Mouse (Mus musculus) fat pad, adult 2 months (tissue): ENCODE data around the gene Fyb2.

ENCODE experiments used
- DNase-seq: peaks from one replicate; pipeline ENCODE4 v3.0.0-alpha.2; 2011; ENCODE audit warnings: low read depth, low spot score; ENCODE audit errors: extremely low read depth

The Fyb2 gene

DNA sequence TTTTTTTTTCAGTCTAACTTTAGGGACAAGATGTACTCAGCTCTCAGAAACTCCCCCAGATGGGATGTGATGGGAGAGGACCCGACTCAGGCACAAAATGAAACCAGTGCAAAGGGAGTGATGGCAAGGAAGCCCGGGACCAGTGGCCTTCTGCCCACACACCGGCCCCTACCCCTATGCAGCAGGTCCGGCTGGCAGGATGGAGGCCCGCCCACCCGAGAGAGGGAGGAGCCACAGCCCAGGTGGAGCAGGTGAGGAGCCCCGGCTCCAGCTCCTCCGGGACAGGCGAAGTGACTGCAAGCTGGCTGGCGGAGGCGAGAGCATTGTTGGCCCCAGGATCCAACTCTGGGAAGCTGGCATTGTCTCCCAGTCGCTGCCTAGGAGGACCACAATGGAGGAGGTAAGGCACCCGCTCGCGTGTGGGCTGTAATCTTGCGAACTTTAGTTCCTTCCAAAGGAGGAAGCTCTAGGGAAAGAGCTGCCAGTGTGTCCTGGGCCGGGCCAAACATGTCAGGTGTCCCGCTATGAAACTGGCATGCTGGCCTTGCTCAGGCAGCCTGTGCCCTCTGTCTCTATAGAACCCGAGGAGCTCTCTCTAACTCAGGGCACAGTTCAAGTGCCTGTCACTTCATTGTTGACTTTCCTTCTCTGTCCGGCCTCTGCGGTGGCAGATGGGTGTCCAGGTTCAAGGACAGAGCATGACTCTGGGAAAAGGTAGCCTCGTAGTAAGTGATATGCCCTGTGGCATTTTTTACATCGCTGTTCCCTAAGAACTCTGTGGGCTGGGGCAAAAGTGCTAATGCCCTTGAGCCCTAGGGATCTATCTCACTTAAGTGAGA, at the start of gene Fyb2:
Gene Fyb2, plus strand, starts transcription at position 166 of the 839 bp plus-strand sequence.
- DNase-seq, result no peak

DNA sequence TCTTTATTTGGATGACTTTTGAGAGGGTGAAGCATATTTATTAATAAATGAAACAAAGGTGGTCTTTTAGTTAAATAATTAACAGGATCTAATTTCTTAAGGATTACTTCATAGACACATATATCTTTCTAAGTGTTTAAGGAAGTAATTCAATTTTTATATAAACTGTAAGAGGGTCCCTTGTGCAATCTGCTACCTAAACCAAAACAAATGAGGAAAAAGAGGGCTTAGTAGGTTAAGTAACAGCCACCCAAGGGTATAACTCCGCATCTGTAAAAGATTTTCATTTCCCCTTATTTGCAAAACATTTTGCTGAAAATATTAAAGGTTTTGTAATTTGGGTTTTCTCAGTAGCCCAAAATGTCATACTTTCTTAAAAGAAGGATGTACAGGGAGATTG, 48.9 kb upstream of the Fyb2 start:
- DNase-seq, result no peak

DNA sequence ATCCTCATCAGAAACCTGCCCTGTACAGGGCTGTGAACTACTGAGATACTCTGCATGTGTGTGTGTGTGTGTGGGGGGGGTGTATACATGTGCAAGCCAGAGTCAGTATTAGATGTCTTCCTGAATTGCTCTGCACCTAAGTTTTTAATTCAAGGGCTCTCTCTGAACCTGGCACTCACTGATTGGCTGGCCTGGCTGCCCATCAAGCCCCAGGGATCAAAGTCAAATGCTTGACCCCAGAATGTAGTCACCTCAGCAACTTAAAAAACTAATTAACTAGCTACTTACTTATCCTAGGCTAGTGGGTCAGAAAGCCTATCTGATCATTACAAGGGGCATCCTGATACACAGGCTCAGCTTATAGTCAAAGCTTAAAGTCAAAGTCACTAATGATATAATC, 43.7 kb upstream of the Fyb2 start:
- DNase-seq, result no peak

DNA sequence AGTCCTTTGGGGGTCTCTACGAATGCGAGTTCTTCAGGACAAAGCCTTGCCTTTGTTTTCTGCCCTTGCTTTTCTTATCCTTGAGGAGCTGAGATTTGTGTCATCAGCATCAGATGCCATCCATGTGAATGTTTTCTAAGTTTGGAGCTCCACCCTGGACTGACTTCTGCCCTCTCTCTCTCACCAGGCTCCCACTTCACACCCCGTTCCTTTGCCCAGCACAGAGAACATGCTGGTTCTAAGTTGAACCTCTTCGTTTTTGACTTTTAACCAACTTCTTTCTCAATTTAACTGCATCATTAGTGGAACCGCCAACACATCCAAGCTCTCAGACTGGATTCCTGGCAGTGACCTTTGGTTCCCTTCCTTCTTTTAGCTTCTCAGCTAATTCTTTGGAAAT, 43.1 kb upstream of the Fyb2 start:
- DNase-seq, result no peak

DNA sequence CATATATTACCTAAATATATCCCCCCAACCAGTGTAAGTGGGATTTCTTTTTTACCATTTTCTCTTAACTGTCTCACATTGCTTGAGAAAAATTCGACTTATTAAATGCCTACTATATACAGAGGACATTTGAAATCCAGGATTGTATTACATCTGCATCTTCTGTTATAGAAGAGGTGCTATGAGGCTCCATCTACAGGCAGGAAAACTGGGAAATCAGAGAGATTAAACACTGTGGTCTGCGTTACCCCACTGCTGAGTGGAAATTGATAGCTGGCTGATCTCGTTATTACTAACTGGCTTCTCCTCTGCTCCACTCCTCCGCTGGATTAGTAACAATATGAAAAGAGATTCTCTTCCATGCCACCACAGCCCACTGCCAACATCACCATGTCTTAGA, 37.4 kb upstream of the Fyb2 start:
- no peak for DNase-seq

DNA sequence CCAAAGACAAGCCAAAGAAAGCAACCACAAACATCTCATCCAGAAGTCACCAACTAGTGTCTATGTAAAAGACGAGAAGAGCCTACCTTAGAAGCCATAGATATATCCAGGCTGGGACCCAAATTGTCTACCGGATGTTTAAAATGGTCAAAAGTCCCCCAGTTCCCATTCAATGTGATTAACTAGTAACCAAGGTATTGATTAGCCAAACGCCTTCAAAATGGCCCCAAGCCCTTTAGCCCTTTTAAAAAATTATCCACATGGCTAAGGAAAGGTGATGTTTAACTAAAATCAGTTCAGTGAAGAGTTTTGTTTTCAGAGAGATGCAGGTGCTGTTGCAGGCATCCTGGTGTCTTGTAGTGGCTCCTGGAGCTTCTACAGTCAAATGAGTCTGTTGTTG, 36.9 kb upstream of the Fyb2 start, which contains the start of gene C8a:
Gene C8a, minus strand, starts transcription at position 76 of the 400 bp plus-strand sequence.
- no peak for DNase-seq

DNA sequence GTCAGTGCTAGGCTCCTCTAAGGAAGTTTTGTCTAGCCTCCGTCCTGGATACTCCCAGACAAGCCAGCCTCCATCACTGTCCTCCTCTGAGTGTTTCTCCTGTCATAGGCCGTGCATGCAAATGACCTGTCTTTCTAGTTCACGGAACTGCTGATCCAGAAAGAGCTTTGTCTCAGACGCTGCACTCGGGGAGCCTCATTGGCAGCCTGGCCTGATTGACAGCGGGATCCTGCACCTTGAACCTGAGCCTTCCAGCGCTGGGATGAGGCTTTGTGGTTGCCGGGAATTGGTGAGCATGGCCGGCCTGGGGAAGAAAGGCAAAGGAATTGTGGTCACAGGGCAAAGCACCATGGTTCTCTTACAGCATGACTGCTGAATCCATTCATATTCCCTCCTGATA, 25.8 kb upstream of the Fyb2 start:
- DNase-seq, result no peak

DNA sequence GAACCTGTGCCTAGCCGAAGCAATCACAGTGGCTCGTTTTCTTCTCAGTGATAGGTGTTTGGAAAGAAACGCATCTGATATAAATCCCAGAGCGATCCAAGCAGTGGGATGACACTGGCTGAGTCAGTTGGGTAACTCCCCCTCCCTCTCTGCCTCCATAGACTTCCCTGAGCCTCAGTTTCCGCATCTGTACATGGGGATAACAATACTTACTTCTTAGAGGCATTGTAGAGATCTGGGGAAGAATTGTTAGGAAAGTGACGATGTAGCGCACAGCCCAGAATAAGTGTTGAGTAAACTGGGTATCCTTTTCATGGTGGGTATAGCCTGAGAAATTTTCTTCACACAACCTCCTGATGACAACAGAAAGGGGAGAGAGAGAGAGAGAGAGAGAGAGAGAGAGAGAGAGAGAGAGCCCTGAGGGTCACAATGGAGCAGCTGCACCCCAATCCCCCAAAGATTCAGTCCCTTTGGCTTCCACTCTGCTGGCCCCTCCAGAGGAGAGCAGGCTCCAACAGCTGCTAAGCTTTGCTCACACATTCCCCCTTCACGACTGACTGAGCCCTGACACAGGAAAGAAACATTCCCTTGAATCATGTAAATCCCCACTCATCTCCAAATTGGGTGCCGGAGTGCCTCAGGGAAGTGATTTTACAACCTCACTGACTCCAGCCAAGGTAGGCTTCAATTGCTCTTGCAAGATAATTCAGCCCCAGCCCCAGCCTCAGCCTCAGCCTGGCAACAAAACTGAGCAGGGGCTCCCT, 24.6 kb upstream of the Fyb2 start:
- no peak for DNase-seq

DNA sequence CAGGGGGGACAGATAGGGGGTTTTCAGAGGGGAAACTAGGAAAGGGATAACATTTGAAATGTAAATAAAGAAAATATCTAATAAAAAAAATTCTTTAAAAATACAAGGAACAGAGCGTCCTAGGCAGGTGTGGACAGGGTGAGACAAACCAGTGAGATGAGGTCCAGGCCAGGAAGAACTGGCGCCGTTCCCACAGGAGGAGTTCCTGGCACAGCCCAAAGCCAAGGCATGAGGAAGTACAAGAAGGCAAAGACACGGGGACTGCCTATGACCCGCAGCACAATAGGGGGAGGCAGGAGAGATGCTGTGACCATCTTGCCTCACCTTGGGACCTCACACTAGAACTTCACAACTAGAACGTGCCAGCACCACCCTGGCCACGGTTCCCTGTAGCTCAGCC, 21.5 kb upstream of the Fyb2 start:
- DNase-seq, result no peak

DNA sequence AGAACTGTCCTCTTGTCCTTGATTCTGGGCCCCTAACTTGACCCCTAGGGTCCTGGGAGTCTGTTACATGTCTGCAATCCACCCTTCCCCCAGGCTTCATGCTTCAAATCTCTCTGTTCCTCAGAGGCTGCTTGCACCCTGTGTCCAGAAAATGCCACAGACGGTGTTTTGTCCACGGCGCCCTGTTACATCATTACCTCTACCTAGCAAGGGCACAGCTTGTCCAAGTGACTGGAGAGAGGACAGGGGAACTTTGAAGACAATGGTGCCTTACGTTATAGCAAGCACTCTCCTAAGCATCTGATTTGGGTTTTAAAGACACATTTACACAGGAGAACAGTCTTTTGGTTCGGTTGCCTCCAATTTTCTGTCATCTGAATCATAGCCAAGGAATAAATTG, 19.7 kb upstream of the Fyb2 start:
- DNase-seq, result no peak

DNA sequence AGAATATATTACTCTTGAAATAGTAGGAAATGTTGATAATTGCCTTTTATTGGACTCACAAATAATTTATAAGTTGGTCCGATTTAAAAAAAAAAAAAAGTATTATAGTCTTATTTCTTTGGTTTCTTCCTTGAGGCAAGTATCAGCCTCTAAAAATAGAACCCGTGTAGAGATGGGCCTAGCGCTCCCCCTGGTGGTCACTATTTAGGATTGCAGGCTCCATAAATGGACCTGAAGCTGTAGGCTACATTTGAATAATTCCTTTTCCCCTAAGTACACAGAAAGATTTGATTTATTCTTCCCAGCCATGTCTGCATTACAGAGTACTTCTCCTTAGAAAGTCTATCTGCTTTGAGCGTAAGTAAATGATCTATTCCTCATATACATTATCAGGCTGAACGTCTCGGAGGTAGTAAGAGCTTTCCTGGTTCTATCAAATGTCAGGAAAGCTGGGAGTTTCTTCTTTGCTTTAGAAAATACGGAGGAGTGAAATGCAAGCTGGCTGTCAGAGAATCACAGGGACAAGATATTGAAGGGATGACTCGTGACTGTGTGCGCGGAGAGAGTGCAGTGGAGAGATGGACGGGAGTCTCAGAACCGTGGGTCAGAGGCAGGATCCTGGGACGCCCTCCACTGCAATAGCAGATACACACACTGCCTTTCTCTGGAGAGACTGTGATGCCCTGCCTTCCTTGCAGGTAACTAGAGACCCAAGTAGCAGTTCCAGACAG, 19.1 kb upstream of the Fyb2 start:
- DNase-seq, result no peak

DNA sequence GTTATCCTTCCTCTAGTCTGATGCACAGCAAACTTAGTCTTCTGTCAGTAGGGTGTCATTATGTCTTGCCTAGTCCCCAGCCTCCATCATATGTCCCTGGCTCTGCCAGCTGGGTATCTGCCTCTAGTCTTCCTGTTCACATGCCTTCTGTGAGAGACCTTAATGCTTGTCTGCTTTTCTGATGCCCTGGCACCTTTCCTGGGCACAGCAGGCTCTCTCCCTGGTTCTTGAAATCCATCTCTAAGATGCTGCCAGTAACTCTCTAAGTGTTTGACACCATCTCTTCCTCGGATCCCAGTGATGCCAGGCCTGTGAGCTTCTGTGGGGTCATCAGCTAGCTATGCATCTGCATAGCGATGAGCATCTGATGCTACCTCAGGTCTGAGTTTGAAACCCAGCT, 10.4 kb upstream of the Fyb2 start:
- DNase-seq, result no peak

DNA sequence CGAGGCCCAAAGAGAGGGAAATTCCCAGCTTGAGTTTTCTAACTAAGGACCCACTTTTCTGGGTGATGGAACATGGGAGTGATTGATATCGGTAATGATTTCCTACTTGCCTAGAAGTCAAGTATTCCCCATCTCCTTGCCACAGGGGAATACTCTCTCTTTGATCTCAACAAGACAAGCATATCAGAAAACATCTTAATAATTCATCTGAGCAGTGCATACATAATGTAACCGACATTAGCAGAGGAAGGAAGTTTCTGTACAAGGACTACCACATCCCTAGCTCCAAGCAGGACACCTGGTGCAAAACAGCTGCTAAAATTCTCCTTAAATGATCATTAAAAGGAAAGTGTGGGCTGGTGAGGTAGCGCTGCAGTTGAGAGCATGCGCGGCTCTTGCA, 8.2 kb upstream of the Fyb2 start:
- no peak for DNase-seq

DNA sequence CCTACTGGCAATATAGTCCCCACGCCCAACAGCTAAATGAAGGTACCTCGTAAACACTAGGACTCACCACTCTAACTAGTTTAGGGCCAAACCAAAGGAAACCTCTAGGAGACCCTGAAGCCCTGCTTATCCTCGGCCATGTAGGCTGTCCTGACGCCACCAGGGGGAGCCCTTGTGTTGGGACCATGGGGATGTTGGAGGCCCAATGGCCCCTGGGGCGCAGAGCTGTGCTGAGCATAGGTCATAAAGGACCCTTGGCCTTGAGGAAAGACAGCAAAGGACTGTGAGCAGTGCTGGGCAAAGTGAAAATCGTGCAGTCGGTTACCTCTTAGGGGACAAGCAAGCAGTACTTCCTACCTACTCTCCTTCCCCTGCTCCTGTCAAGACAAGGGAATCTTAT, 1.6 kb upstream of the Fyb2 start:
- DNase-seq, result no peak

DNA sequence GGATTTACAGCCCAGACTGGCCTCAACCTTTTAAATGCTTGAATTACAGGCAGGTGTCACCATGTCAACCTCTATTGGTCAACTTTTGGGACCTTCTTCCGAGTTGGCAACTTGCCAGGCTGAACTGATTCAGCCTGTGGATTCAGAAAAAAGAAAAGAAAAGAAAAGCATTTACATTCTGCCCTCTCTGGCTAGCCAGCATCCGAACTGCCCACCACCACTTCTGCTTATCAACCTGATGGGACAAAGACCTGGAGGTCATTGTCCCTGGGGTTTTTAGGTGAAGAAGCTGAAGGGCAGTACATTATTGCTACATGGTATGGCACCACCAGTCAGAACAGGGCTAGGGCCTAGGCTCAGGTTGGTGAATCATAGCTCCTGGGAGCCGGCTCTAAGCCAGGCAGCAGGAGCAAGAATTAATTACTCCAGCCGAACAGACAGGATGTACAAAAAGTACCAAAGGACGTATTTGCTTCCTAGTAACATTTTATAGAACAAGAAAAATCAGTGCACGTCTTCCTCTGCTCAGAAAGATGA, 1.5 kb downstream of the Fyb2 start:
- DNase-seq, result no peak

DNA sequence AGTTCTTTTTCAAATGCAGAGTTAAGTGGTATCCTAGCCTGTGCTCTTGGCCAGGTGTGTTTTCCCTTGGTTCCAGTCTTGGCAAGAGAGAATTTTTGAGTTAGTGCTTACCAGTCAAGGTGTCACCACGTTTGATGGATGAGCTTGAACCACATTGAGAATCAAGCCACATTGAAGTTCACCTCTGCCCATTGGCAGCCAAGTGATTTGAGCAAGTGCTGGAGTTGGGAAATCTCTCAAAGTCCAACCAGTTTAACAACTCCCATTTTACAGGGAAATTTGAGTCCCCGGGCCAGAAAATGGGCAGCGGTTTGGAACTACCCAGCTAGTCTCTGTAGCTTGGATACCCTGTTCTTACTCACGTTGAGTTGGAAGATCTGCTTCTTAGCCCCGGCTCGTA, 4.8 kb downstream of the Fyb2 start:
- peak; percentile 100 for DNase-seq

DNA sequence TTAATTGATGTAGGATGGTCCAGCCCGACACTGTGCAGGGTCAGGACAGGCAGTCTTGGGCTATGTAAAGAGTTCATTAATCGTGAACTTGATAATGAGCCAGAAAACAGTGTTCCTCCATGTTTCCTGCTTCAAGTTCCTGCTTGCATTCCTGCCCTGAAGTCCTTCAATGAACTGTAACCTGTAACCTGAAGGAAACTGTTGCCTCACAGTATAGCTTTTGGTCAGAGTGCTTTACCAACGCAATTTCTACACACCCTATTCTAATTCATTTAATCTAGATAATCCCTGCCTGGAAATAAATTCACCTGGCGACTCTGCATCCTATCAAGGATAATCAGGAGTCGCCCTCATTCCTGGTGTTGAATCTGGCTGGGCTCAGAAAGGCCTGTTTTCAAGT, 12.1 kb downstream of the Fyb2 start:
- peak; percentile 96 for DNase-seq

DNA sequence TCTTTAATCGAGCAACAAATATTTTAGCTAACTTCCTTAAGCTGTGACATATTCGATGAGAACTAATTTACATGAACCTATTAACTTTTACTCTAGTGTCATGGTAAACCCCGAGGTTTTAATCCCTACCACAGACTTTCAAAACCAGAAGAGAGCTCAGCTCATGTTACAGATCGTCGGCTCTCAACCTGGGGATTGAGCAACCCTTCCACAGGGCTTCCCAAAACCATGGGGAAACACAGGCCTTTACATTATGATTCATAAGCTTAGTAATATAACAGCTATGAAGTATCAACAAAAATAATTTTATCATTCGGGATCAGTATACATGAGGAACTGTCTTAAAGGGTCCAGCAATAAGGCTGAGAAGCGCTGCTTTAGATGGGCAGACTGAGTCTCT, 15.9 kb downstream of the Fyb2 start:
- DNase-seq, result no peak

DNA sequence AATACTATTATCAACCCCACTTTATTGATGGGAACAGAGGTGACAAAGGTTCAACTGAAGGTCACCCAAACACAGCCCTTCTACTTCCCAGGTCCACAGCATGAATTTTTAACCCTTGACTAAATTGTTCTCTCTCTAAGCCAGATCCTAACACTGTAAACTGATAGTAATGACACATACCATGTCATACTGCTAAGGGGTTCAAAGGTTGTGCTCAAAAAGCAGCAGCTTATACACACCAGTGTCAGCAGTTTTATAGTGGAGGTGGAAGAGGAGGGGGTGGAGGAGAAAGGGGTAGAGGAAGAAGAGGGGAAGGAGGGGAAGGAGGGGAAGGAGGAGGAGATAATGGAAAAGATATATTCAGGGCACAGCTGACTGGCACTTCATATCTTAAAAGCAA, 20.4 kb downstream of the Fyb2 start:
- DNase-seq, result no peak

DNA sequence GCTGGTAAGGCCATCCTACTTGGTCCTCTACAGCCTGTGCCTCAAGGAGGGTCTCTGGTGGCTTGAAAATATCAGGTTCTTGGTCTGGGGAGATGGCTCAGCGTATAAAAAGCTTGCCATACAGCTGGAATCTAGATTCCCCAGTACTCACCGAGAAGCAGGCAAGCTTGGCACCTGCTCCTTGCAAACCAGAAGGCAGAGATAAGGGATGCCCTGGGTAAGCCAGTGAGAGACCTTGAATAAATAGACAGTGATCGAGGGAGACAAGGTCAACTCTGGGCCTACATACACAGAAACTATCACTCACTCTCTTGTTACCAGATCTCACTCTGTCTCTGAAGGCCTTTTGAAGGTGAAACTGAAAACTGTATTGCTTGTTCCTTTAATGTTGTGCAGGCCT, 21.7 kb downstream of the Fyb2 start:
- no peak for DNase-seq

DNA sequence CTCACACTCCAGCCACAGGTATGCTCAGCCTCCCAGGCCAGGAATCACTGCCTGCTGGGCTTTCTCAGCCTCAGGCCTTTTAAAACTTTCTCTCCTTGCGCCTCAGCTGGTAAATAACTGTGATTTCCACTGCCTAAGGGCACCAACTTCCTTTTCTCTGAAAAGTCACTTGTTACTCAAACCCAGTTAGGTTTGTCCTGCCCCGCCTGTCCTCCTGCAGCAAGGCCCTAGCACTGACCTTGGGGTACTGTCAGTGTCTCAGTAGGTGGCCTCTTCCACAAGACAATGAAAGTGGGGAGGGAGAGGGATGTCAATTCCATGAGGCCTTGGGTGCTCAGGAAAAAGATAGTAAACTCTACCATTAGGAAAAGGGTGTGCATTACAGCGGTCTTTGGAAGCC, 22.2 kb downstream of the Fyb2 start:
- DNase-seq, result no peak

DNA sequence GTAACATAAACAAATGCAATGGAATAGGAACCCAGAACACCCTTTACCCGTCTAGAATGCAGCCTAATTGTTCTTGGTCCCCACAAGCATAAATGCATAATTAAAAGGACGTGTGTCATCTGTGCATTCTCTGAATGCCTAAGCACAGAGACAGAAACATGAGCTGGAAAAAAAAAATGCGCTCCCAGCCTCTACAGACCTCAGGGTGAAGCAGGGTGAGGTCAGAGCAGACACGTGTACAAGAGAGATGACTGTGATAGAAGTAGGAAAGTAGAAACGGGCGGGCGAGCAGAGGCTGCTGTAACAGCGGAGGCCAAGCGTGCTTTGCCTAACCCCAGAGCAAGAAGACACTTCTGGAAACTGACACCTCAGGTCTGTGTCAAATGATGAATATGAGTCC, 22.8 kb downstream of the Fyb2 start:
- no peak for DNase-seq
